Mouse (Mus musculus) C2C12 (cell line): ENCODE measurements around the gene Prss35.

ENCODE experiments used
- CEBPB ChIP-seq: IDR thresholded peaks from one replicate; pipeline ENCODE4 v1.6.1; 2011; ENCODE audit warnings: low read depth, mild to moderate bottlenecking, control low read depth, moderate library complexity
- CTCF ChIP-seq: IDR thresholded peaks from one replicate; pipeline ENCODE4 v1.5.1; 2011; ENCODE audit not compliant: control insufficient read depth, insufficient read depth, insufficient read length
- FOSL1 ChIP-seq: IDR thresholded peaks from one replicate; pipeline ENCODE4 v1.8.0; 2011; ENCODE audit warnings: mild to moderate bottlenecking, low read length; ENCODE audit not compliant: poor library complexity, insufficient read depth, severe bottlenecking
- USF1 ChIP-seq: IDR thresholded peaks from one replicate; pipeline ENCODE4 v1.6.1; 2011; ENCODE audit warnings: low read depth, mild to moderate bottlenecking, control low read depth, moderate library complexity

GRCm38 (mm10) chr9:86725604-86726380, 17.7 kb upstream of the Prss35 start:
- TF ChIP-seq CTCF (no peak), CEBPB (no peak), USF1 (no peak), FOSL1 (no peak)
